Mouse (Mus musculus): ENCODE data around the gene Helb.

DNA sequence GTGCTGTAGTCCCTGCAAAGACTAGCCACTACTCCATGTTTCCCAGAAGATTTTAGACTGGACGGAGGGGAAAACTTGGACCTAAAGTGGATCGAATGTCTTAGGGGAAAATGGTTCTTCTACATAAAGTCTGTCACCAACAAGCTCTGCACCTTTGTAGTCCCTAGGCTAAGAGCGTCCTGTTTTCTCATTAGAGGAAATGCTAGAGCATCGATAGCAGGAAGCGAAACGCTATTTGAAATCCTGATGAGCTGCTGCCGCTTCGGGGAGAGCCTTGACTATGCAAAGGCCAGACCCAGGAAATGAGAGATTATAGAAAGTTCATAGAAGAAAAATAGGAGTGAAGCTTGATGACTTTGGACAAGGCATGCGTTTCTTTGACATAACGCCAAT, 12.7 kb upstream of the Helb start:
- TF ChIP-seq CTCF (IDR thresholded peaks at IDR 0.05; ENCODE audit: low read depth) (no peak), EP300 (IDR thresholded peaks at IDR 0.05; ENCODE audit: low read depth) (no peak)
